Mouse (Mus musculus) liver, adult 2 months (tissue): ENCODE measurements at regions not wholly inside any gene's neighbourhood (a gene's known extent, or its start where the extent isn't known, plus 50 kb on each side); places are given as distances from the start of the nearest gene placed in this dataset.

Experiments used
- DNase-seq: peaks from one replicate; pipeline ENCODE4 v3.0.0-alpha.2; 2011; ENCODE audit warnings: low read depth, low spot score; ENCODE audit errors: extremely low read depth
- H3K27ac ChIP-seq: fragments of 200-500 bp; replicated peaks from 2 replicates; pipeline ENCODE4 v1.5.1; 2012; ENCODE audit warnings: low read depth, mild to moderate bottlenecking, control low read depth, inconsistent platforms, low read length; ENCODE audit not compliant: insufficient read depth
- H3K27me3 ChIP-seq: fragments of 200-500 bp; 2 replicates; pipeline ENCODE4 v1.6.1; 2012; ENCODE audit warnings: mild to moderate bottlenecking, moderate library complexity, low read length, inconsistent platforms; ENCODE audit not compliant: control insufficient read depth, insufficient read depth
- H3K36me3 ChIP-seq: fragments of 200-500 bp; 2 replicates; pipeline ENCODE4 v1.6.1; 2012; ENCODE audit warnings: low read length, inconsistent platforms; ENCODE audit not compliant: control insufficient read depth, insufficient read depth
- H3K4me1 ChIP-seq: fragments of 200-500 bp; 2 replicates; pipeline ENCODE4 v1.6.1; 2011; ENCODE audit warnings: low read length; ENCODE audit not compliant: control insufficient read depth, insufficient read depth
- H3K4me3 ChIP-seq: fragments of 200-500 bp; 2 replicates; pipeline ENCODE4 v1.5.1; 2011; ENCODE audit warnings: low read depth, mild to moderate bottlenecking, control low read depth, low read length, moderate library complexity; ENCODE audit not compliant: insufficient read depth
- H3K79me2 ChIP-seq: fragments of 200-500 bp; 2 replicates; pipeline ENCODE4 v1.6.1; 2012; ENCODE audit warnings: inconsistent platforms, mild to moderate bottlenecking, low read length, moderate library complexity; ENCODE audit not compliant: control insufficient read depth, insufficient read depth
- H3K9ac ChIP-seq: fragments of 200-500 bp; 2 replicates; pipeline ENCODE4 v1.6.1; 2012; ENCODE audit warnings: low read depth, mild to moderate bottlenecking, control low read depth, inconsistent platforms, low read length
- CTCF ChIP-seq: fragments of 200-500 bp; IDR thresholded peaks from 2 replicates; pipeline ENCODE4 v1.5.1; 2011; ENCODE audit warnings: low read depth, low read length, control low read depth
- POLR2A ChIP-seq: fragments of 200-500 bp; IDR thresholded peaks from 2 replicates; pipeline ENCODE4 v1.6.1; 2011; ENCODE audit warnings: low read length, control low read depth; ENCODE audit not compliant: insufficient read depth; ENCODE audit errors: extremely low read depth
- WGBS: fragments of 180-500 bp; shearing (Covaris S2); methylation state at CpG from one replicate; pipeline ENCODE4 v1.1.7; 2018; 5-methylcytosine and 5-hydroxymethylcytosine counted together

DNA sequence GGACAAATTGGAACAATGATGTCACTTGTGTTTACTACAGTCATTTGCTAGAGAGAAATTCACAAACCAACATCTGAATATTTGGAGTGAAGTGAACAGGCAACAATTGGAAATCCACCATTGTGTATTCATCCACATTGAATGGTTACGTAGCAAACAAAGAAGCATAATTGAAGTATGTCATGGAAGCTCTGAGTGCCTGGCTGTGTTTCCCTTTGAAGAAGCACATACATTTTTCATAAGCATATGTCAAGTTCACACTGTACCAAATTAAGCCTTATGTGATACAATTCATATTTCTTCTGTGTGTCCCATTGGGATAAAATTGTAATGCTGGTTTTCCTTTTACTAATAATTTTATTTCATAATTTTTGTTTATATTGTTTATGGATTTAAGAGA is 459.0 kb downstream of the Epha3 start:
- H3K4me1 ChIP-seq, result no peaks in the 10 kb centered on the region
- H3K79me2 ChIP-seq, result no peaks in the 10 kb centered on the region
- peak; percentile 5 for DNase-seq
- TF ChIP-seq POLR2A (no peak), CTCF (no peak)
- 100% methylated on average over 1 of the region's 1 CpGs for WGBS
- no peak overlapping the region for H3K9ac ChIP-seq
- H3K27ac ChIP-seq, result no peak overlapping the region
- no peaks in the 10 kb centered on the region for H3K36me3 ChIP-seq
- H3K4me3 ChIP-seq, result no peak overlapping the region
- H3K27me3 ChIP-seq, result no peaks in the 10 kb centered on the region

- H3K4me1 ChIP-seq, result no peaks in the 10 kb centered on the region
- 74% methylated on average over 1 of the region's 1 CpGs for WGBS
- no peak overlapping the region for H3K9ac ChIP-seq
- no peak for DNase-seq
- H3K27me3 ChIP-seq, result no peaks in the 10 kb centered on the region
- TF ChIP-seq CTCF, result no peak
- TF ChIP-seq POLR2A, result no peak
- no peaks in the 10 kb centered on the region for H3K79me2 ChIP-seq
- H3K36me3 ChIP-seq, result no peaks in the 10 kb centered on the region
- no peak overlapping the region for H3K4me3 ChIP-seq
- H3K27ac ChIP-seq, result no peak overlapping the region
Observed at GRCm38 (mm10) chr16:63412656-63413055, 451.3 kb downstream of the Epha3 start.

- TF ChIP-seq CTCF (no peak), POLR2A (no peak)
- 72% methylated on average over 4 of the region's 4 CpGs for WGBS
Observed at GRCm38 (mm10) chr16:63452301-63452700, 411.7 kb downstream of the Epha3 start.

DNA sequence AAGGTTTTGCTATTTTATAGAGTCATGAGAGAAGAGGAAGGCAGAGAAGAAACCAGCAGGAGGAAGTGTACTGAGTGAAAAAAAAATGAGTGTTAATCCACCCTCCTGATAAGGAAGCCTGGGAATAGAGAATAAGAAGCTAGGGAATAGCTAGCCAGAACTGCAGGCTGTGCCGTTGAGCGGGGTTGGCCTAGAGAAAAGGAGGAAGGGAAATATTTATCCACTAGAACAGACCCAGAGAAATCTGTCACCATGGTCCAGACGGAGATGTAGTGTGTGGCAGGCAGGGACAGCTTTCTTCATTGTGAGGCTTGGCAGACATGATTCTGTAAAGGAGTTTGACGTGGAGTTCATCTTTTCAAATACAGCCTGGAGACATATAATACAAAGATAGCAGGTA is 397.4 kb downstream of the Epha3 start:
- H3K79me2 ChIP-seq, result no peaks in the 10 kb centered on the region
- H3K4me1 ChIP-seq, result no peaks in the 10 kb centered on the region
- H3K9ac ChIP-seq, result no peak overlapping the region
- H3K27ac ChIP-seq, result no peak overlapping the region
- TF ChIP-seq CTCF, result no peak
- TF ChIP-seq POLR2A, result no peak
- no peak overlapping the region for H3K4me3 ChIP-seq
- H3K27me3 ChIP-seq, result no peaks in the 10 kb centered on the region
- DNase-seq, result no peak
- WGBS, result 72% methylated on average over 4 of the region's 4 CpGs
- no peaks in the 10 kb centered on the region for H3K36me3 ChIP-seq

More at GRCm38 (mm10) chr16:63452301-63452700, 411.7 kb downstream of the Epha3 start:
- H3K27ac ChIP-seq, result no peak overlapping the region
- no peak for DNase-seq
- H3K79me2 ChIP-seq, result no peaks in the 10 kb centered on the region
- H3K9ac ChIP-seq, result no peak overlapping the region
- H3K4me3 ChIP-seq, result no peak overlapping the region
- H3K4me1 ChIP-seq, result no peaks in the 10 kb centered on the region
- no peaks in the 10 kb centered on the region for H3K27me3 ChIP-seq
- H3K36me3 ChIP-seq, result no peaks in the 10 kb centered on the region

DNA sequence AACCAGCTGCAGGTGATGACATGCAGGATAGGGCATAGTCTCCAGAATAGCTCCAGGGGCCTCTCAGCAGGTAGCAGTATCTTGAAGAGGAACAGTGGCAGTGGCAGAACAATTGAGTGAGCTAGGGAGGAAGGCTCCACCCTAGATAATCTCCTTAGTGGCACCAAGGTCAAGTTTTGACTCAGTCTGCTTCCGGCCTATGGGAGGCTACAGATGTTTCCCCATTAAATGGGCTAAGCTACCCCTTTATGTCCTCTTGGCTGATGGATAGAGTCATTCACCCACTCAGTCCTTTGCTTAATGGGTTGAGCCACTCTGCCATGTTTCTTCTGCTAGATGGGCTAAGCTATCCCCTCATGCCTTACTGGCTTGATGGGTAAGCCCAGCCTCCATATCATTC is 395.1 kb downstream of the Epha3 start:
- Histone ChIP-seq H3K36me3 (no peaks in the 10 kb centered on the region), H3K4me1 (no peaks in the 10 kb centered on the region), H3K9ac (no peak overlapping the region), H3K27ac (no peak overlapping the region), H3K4me3 (no peak overlapping the region), H3K79me2 (no peaks in the 10 kb centered on the region), H3K27me3 (no peaks in the 10 kb centered on the region)
- no peak for DNase-seq
- 88% methylated on average over 1 of the region's 1 CpGs for WGBS
- no peak for TF ChIP-seq CTCF
- no peak for TF ChIP-seq POLR2A
